ENCODE assay signal across 21 mouse cellular contexts in genomic region chr15:51574538-51575105, GRCm38 (mm10).
DNase-seq lines count a peak whose midpoint lies in the region; ATAC-seq and TF ChIP-seq lines count a peak whose summit lies in the region.
"Had no signal": no experiment of that assay in that cellular context is flagged by ENCODE, and none has a peak within 500 bp of the region (broad histone marks: within the 10 kb centered on the region; RNA-seq: fewer than 3 reads in every experiment).

No protein-coding gene starts in this region.

- TF ChIP-seq EP300 in heart, adult 2 months (IDR thresholded peaks at IDR 0.05; ENCODE audit: insufficient read depth, low read depth, low read length): no peak

- H3K27me3 ChIP-seq in heart, adult 2 months (ENCODE audit: control insufficient read depth, insufficient read depth, low read length): no peaks in the 10 kb centered on the region
- no peaks in the 10 kb centered on the region for H3K27me3 ChIP-seq in heart, embryonic 10.5 days (ENCODE audit: insufficient read depth, poor library complexity, severe bottlenecking)
- no peaks in the 10 kb centered on the region for H3K27me3 ChIP-seq in heart, embryonic 13.5 days (replicated peaks)
- no peaks in the 10 kb centered on the region for H3K27me3 ChIP-seq in lung, embryonic 14.5 days (ENCODE audit: insufficient read depth, low read length)
- H3K27me3 ChIP-seq in hindbrain, embryonic 12.5 days: no peaks in the 10 kb centered on the region
- H3K27me3 ChIP-seq: neural tube, embryonic 12.5 days had no signal

- peak; percentile 38 to 55 for DNase-seq in heart, adult 2 months
- no peak for DNase-seq in heart, embryonic 10.5 days (ENCODE audit: low spot score)
- DNase-seq in lung, embryonic 14.5 days: peak; percentile 24
- no peak for DNase-seq in cerebellum, postnatal 36 days
- no peak for DNase-seq in neural tube, embryonic 10.5 days (ENCODE audit: extremely low spot score, low spot score)
- DNase-seq: adrenal gland, adult 8-10 months; cerebellum, postnatal 10 days; kidney, adult 18-20 months; kidney, postnatal 36 days; left cerebral cortex, postnatal 4 days; right cerebral cortex, postnatal 14 days; thymus, adult 18-20 months had no signal

- ATAC-seq in heart, embryonic 13.5 days (ENCODE audit: extremely low read depth, insufficient number of reproducible peaks, low FRiP score, low TSS enrichment): no peak
- no peak for ATAC-seq in lung, embryonic 14.5 days (ENCODE audit: insufficient read depth)
- ATAC-seq in megakaryocyte progenitor cell, adult 5-6 weeks (replicated peaks; ENCODE audit: poor library complexity): 0 out of 2 replicates have a peak, but pooled peaks have one; percentile 54
- ATAC-seq in hindbrain, embryonic 12.5 days (ENCODE audit: low FRiP score): no peak
- ATAC-seq: hindbrain, postnatal 0 days; midbrain, embryonic 16.5 days had no signal

- H3K79me2 ChIP-seq in heart, adult 2 months (replicated peaks; ENCODE audit: control insufficient read depth, insufficient read depth, low read length): no peaks in the 10 kb centered on the region

- TF ChIP-seq POLR2A in heart, adult 2 months (IDR thresholded peaks at IDR 0.05; ENCODE audit: insufficient read depth, low read depth, low read length): no peak

- H3K36me3 ChIP-seq in heart, adult 2 months (ENCODE audit: control insufficient read depth, insufficient read depth, low read length): no peaks in the 10 kb centered on the region; the same call in 1 of the 2 replicates
- no peaks in the 10 kb centered on the region for H3K36me3 ChIP-seq in heart, embryonic 10.5 days
- H3K36me3 ChIP-seq in heart, embryonic 13.5 days: no peaks in the 10 kb centered on the region
- H3K36me3 ChIP-seq in lung, embryonic 14.5 days (ENCODE audit: insufficient read depth): no peaks in the 10 kb centered on the region
- no peaks in the 10 kb centered on the region for H3K36me3 ChIP-seq in hindbrain, embryonic 12.5 days
- H3K36me3 ChIP-seq: G1E; neural tube, embryonic 12.5 days had no signal

- no peak overlapping the region for H3K9ac ChIP-seq in heart, adult 2 months (ENCODE audit: low read depth, low read length)
- H3K9ac ChIP-seq in heart, embryonic 13.5 days: no peak overlapping the region
- H3K9ac ChIP-seq in lung, embryonic 14.5 days: no peak overlapping the region
- H3K9ac ChIP-seq in hindbrain, embryonic 12.5 days: no peak overlapping the region
- H3K9ac ChIP-seq: neural tube, embryonic 12.5 days had no signal

- 16% methylated on average over 8 of the region's 8 CpGs for WGBS in heart, adult 2 months
- WGBS in heart, embryonic 10.5 days: 57% methylated on average over 8 of the region's 8 CpGs
- 39% methylated on average over 8 of the region's 8 CpGs for WGBS in heart, embryonic 13.5 days
- 62% methylated on average over 8 of the region's 8 CpGs for WGBS in lung, embryonic 14.5 days
- 88% methylated on average over 8 of the region's 8 CpGs for WGBS in hindbrain, embryonic 12.5 days

- no peak for TF ChIP-seq CTCF in heart, adult 2 months (IDR thresholded peaks at IDR 0.05)
- TF ChIP-seq CTCF in lung, embryonic 14.5 days (IDR thresholded peaks at IDR 0.05; ENCODE audit: low read depth): no peak

- H3K4me2 ChIP-seq in heart, embryonic 13.5 days: no peak overlapping the region
- no peak overlapping the region for H3K4me2 ChIP-seq in lung, embryonic 14.5 days
- H3K4me2 ChIP-seq in hindbrain, embryonic 12.5 days (replicated peaks): no peak overlapping the region
- H3K4me2 ChIP-seq: liver, embryonic 11.5 days; neural tube, embryonic 12.5 days had no signal

- H3K27ac ChIP-seq in heart, adult 2 months: peak overlapping the region; percentile 45
- H3K27ac ChIP-seq in heart, embryonic 10.5 days: no peak overlapping the region
- H3K27ac ChIP-seq in heart, embryonic 13.5 days (replicated peaks): peak overlapping the region; percentile 26; the same call in 1 of the 2 replicates
- no peak overlapping the region for H3K27ac ChIP-seq in lung, embryonic 14.5 days (ENCODE audit: low read depth)
- no peak overlapping the region for H3K27ac ChIP-seq in hindbrain, embryonic 12.5 days
- H3K27ac ChIP-seq: hindbrain, postnatal 0 days; neural tube, embryonic 12.5 days had no signal

- H3K4me1 ChIP-seq in heart, adult 2 months (ENCODE audit: control insufficient read depth, insufficient read depth, low read length): no peaks in the 10 kb centered on the region
- no peaks in the 10 kb centered on the region for H3K4me1 ChIP-seq in heart, embryonic 10.5 days
- peaks cover 12% of the 10 kb centered on the region for H3K4me1 ChIP-seq in heart, embryonic 13.5 days
- no peaks in the 10 kb centered on the region for H3K4me1 ChIP-seq in lung, embryonic 14.5 days (ENCODE audit: insufficient read depth)
- H3K4me1 ChIP-seq in hindbrain, embryonic 12.5 days: no peaks in the 10 kb centered on the region
- H3K4me1 ChIP-seq: neural tube, embryonic 12.5 days had no signal

- no peaks in the 10 kb centered on the region for H3K9me3 ChIP-seq in heart, embryonic 10.5 days
- no peaks in the 10 kb centered on the region for H3K9me3 ChIP-seq in heart, embryonic 13.5 days
- H3K9me3 ChIP-seq in lung, embryonic 14.5 days (ENCODE audit: low read depth, low read length): no peaks in the 10 kb centered on the region
- no peaks in the 10 kb centered on the region for H3K9me3 ChIP-seq in hindbrain, embryonic 12.5 days (replicated peaks)
- H3K9me3 ChIP-seq: G1E; neural tube, embryonic 12.5 days had no signal

- no peak overlapping the region for H3K4me3 ChIP-seq in heart, adult 2 months
- no peak overlapping the region for H3K4me3 ChIP-seq in heart, embryonic 10.5 days
- no peak overlapping the region for H3K4me3 ChIP-seq in heart, embryonic 13.5 days
- no peak overlapping the region for H3K4me3 ChIP-seq in lung, embryonic 14.5 days (ENCODE audit: low read depth, low read length)
- H3K4me3 ChIP-seq in hindbrain, embryonic 12.5 days: no peak overlapping the region
- H3K4me3 ChIP-seq: erythroblast, embryonic 14.5 days; neural tube, embryonic 12.5 days had no signal

- intact Hi-C loops in heart, adult 2 months (cut with DNase I): no loop called here

Comparison
In these comparisons a context has a peak if more than half of its experiments do, and no peak if none do; other contexts are left out.
1. DNase-seq: peak in heart, adult 2 months (2 of 2) and lung, embryonic 14.5 days (single experiment); none in heart, embryonic 10.5 days (single experiment), cerebellum, postnatal 36 days (0 of 2) and neural tube, embryonic 10.5 days (single experiment).
2. H3K27ac ChIP-seq: peak in heart, adult 2 months (single experiment) and heart, embryonic 13.5 days (single experiment); none in heart, embryonic 10.5 days (single experiment), lung, embryonic 14.5 days (single experiment) and hindbrain, embryonic 12.5 days (single experiment).